Mouse (Mus musculus): ENCODE results near the gene Cdk17. TPM values are rescaled to one million over a fixed set of nuclear protein-coding genes. Genes with fewer than 3 reads are reported as not detected.

Cdk17 gene
- polyA plus RNA-seq, 1 experiment from 2014 or later, result 24.8 TPM

DNA sequence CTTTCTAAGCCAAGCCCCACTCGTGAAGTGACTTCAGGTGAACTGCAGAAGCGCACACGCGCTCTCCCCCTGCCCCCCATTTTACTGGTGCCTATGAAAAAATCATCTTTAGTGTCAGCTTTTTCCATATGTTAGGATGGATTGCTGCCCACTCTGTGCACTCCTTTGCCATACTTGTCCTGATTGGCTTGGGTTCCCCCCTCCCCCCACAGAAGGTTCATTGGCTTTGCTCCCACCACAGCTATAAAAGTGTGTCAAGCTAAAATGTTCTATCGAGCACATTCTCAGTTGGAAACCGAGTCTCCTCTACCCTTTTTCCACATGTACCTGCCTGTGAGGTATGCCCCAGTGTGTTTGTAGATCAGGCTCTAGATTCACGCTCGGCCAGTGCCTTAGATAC lies 90.8 kb downstream of the Cdk17 start:
- 83% methylated on average over 8 of the region's 8 CpGs for WGBS

DNA sequence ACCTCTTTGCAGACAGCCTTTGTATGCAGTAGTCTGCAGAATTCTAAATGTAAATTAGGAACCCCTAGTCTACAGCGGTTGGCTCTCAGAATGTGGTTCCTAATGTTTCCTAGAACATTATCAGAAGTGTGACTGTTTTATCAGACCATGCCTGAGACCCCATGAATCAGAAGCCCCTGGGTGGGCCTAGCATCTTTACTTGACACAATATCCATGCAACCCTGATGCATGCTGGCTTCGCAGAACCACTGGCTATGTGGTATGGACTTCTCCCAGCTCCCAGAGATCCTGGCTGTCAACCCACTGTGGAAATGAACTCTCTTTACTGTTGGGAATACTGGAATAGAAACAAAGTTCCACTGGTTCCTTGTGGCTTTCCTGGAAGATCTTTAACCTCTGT lies 92.0 kb downstream of the Cdk17 start:
- H3K4me2 ChIP-seq (replicated peaks; ENCODE audit: low read depth, low read length), result no peak overlapping the region
- no peaks in the 10 kb centered on the region for H3K9me3 ChIP-seq (ENCODE audit: control insufficient read depth, low read length)
- no peaks in the 10 kb centered on the region for H3K27me3 ChIP-seq (ENCODE audit: control insufficient read depth, insufficient read depth, low read length)
- H3K4me1 ChIP-seq (ENCODE audit: control insufficient read depth, insufficient read depth, low read length), result peaks cover 6% of the 10 kb centered on the region; the same call in 1 of the 2 replicates
- H3K36me3 ChIP-seq (ENCODE audit: control insufficient read depth, insufficient read depth, low read length), result peaks cover 33% of the 10 kb centered on the region
- no peak overlapping the region for H3K4me3 ChIP-seq (ENCODE audit: low read length)
- 94% methylated on average over 2 of the region's 2 CpGs for WGBS
- no peak overlapping the region for H3K9ac ChIP-seq (ENCODE audit: low read depth, low read length)
- H3K27ac ChIP-seq (ENCODE audit: low read depth, low read length), result no peak overlapping the region
- ATAC-seq (ENCODE audit: low FRiP score, low TSS enrichment), result no peak

More for the DNA sequence above, 90.8 kb downstream of the Cdk17 start:
- Histone ChIP-seq H3K4me2 (replicated peaks; ENCODE audit: low read depth, low read length) (no peak overlapping the region), H3K27ac (ENCODE audit: low read depth, low read length) (no peak overlapping the region), H3K4me3 (ENCODE audit: low read length) (no peak overlapping the region), H3K4me1 (ENCODE audit: control insufficient read depth, insufficient read depth, low read length) (peaks cover 10% of the 10 kb centered on the region; the same call in 1 of the 2 replicates), H3K9me3 (ENCODE audit: control insufficient read depth, low read length) (no peaks in the 10 kb centered on the region), H3K9ac (ENCODE audit: low read depth, low read length) (no peak overlapping the region), H3K36me3 (ENCODE audit: control insufficient read depth, insufficient read depth, low read length) (peaks cover 38% of the 10 kb centered on the region), H3K27me3 (ENCODE audit: control insufficient read depth, insufficient read depth, low read length) (no peaks in the 10 kb centered on the region)
- no peak for ATAC-seq (ENCODE audit: low FRiP score, low TSS enrichment)

DNA sequence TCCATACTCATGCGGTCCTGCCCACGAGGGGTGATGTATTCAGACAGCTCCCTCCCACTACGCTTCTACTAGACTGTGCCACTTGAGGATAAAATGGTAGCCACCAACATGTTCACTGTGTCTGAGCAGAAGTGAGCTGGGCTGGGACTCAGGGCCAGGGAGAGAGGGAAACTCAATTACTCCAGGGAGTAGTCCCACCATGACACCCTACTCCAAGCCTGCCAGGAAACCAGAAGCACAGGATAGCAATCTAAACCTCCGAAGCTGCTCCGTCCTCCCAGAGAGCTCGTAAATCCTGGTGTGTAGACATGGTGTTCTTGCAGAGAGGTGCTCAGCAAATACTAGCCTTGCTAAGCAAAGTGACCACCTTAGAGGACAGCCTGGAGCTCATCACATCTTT lies 92.5 kb downstream of the Cdk17 start:
- H3K4me2 ChIP-seq (replicated peaks; ENCODE audit: low read depth, low read length), result no peak overlapping the region
- no peaks in the 10 kb centered on the region for H3K9me3 ChIP-seq (ENCODE audit: control insufficient read depth, low read length)
- no peak overlapping the region for H3K4me3 ChIP-seq (ENCODE audit: low read length)
- H3K36me3 ChIP-seq (ENCODE audit: control insufficient read depth, insufficient read depth, low read length), result peaks cover 33% of the 10 kb centered on the region
- 59% methylated on average over 6 of the region's 6 CpGs for WGBS
- no peak overlapping the region for H3K27ac ChIP-seq (ENCODE audit: low read depth, low read length)
- H3K27me3 ChIP-seq (ENCODE audit: control insufficient read depth, insufficient read depth, low read length), result no peaks in the 10 kb centered on the region
- H3K9ac ChIP-seq (ENCODE audit: low read depth, low read length), result no peak overlapping the region
- 0 out of 2 replicates have a peak, but pooled peaks cover 2% of the 10 kb centered on the region for H3K4me1 ChIP-seq (ENCODE audit: control insufficient read depth, insufficient read depth, low read length)
- ATAC-seq (ENCODE audit: low FRiP score, low TSS enrichment), result no peak

DNA sequence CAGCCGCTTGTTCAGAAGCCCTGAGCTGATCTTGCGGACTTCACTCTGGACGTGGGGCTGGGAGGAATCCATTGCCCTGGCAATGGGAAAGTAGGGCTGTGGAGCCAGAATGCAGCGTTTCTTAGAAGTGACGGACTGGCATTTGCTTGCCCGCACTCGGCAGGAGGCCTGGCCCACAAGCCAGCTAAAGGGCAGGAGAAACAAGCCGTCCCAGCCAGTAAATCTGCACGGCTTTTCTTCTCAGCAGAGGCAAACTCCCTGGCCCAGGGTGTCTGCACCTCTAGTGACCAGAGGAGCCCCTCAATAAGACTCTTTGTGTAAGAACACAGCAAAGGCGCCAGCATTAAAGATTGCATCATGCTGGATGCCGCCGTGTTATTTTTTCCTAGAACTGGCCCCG lies 94.6 kb downstream of the Cdk17 start:
- WGBS, result 62% methylated on average over 13 of the region's 13 CpGs
- H3K27me3 ChIP-seq (ENCODE audit: control insufficient read depth, insufficient read depth, low read length), result no peaks in the 10 kb centered on the region
- no peak overlapping the region; the same call in 1 of the 2 replicates for H3K9ac ChIP-seq (ENCODE audit: low read depth, low read length)
- ATAC-seq (ENCODE audit: low FRiP score, low TSS enrichment), result no peak
- peaks cover 28% of the 10 kb centered on the region for H3K36me3 ChIP-seq (ENCODE audit: control insufficient read depth, insufficient read depth, low read length)
- no peak overlapping the region for H3K27ac ChIP-seq (ENCODE audit: low read depth, low read length)
- H3K4me2 ChIP-seq (replicated peaks; ENCODE audit: low read depth, low read length), result no peak overlapping the region
- 0 out of 2 replicates have a peak, but pooled peaks cover 2% of the 10 kb centered on the region for H3K4me1 ChIP-seq (ENCODE audit: control insufficient read depth, insufficient read depth, low read length)
- no peak overlapping the region for H3K4me3 ChIP-seq (ENCODE audit: low read length)
- H3K9me3 ChIP-seq (ENCODE audit: control insufficient read depth, low read length), result no peaks in the 10 kb centered on the region

DNA sequence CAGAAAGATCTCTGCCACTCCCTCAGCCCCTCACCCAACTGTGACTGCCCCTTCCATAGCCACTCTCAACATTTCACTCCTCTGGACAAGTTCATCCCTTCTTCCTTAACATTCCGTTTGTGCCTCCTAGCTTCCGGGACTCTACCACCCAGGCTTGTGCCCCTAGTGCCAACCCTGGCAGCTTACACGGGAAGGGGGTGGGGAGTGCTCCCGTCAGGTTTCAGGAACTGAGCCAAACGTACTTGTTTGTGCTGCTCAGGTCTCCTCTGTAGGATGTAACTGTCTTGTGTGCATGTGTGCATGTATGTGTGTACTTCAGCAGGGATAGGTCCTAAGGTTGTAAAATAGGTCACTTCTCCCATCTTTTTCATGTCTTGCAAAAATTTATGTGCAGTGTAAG lies 99.2 kb downstream of the Cdk17 start:
- H3K36me3 ChIP-seq (ENCODE audit: control insufficient read depth, insufficient read depth, low read length), result peaks cover 22% of the 10 kb centered on the region
- H3K4me2 ChIP-seq (replicated peaks; ENCODE audit: low read depth, low read length), result no peak overlapping the region
- no peak overlapping the region for H3K27ac ChIP-seq (ENCODE audit: low read depth, low read length)
- no peak overlapping the region for H3K9ac ChIP-seq (ENCODE audit: low read depth, low read length)
- no peaks in the 10 kb centered on the region for H3K9me3 ChIP-seq (ENCODE audit: control insufficient read depth, low read length)
- H3K4me1 ChIP-seq (ENCODE audit: control insufficient read depth, insufficient read depth, low read length), result peaks cover 20% of the 10 kb centered on the region
- ATAC-seq (ENCODE audit: low FRiP score, low TSS enrichment), result no peak
- no peaks in the 10 kb centered on the region for H3K27me3 ChIP-seq (ENCODE audit: control insufficient read depth, insufficient read depth, low read length)
- 60% methylated on average over 5 of the region's 5 CpGs for WGBS
- H3K4me3 ChIP-seq (ENCODE audit: low read length), result no peak overlapping the region

DNA sequence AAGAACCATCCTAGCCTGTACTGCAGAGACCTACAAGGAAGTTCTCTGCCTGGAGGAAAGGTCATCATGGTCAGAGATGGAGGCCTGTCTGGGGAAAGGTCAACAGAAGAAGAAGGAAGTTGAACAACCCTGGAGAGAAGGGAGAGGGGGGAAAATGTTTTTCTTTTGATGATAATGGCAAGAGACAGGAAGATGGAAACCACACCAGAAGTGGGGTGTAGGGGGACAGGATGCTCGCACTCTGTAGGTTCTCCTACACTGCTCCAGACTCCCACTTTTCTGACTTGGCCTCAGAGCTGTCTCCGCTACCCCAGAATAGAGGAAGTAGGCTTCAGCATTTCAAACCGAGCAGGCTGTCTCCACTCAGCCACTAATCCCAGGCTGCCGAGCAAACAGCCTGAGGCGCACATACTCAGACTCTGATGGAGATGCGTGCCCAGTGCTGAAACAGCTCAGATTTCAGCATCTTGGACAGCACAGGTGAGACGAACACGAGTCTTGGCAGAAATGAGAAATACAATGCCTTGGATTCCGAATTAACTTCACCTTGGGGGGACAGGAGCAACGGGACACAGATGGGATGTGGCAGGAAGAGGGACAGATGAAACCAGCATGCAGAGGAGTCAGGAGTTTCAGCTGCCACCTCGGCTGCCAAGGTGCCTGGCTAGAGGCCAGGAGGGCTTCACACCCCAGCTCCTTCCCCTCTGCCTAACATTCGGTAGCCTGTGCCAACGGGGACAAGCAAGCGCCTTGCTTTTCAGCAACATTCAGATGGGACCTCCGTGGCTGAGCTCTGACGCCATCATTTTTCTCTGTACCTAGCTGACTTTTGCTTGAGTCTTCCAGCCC lies 100.7 kb downstream of the Cdk17 start:
- H3K4me2 ChIP-seq (replicated peaks; ENCODE audit: low read depth, low read length), result peak overlapping the region; percentile 27
- H3K4me1 ChIP-seq (ENCODE audit: control insufficient read depth, insufficient read depth, low read length), result peaks cover 20% of the 10 kb centered on the region
- peak overlapping the region; percentile 42 for H3K27ac ChIP-seq (ENCODE audit: low read depth, low read length)
- no peak overlapping the region; the same call in 1 of the 2 replicates for H3K9ac ChIP-seq (ENCODE audit: low read depth, low read length)
- no peaks in the 10 kb centered on the region for H3K27me3 ChIP-seq (ENCODE audit: control insufficient read depth, insufficient read depth, low read length)
- H3K36me3 ChIP-seq (ENCODE audit: control insufficient read depth, insufficient read depth, low read length), result peaks cover 34% of the 10 kb centered on the region
- H3K4me3 ChIP-seq (ENCODE audit: low read length), result no peak overlapping the region
- H3K9me3 ChIP-seq (ENCODE audit: control insufficient read depth, low read length), result no peaks in the 10 kb centered on the region
- ATAC-seq (ENCODE audit: low FRiP score, low TSS enrichment), result peak; percentile 33
- WGBS, result 24% methylated on average over 16 of the region's 16 CpGs

GRCm38 (mm10) chr10:93261981-93262499 lies 101.4 kb downstream of the Cdk17 start:
- H3K9ac ChIP-seq (ENCODE audit: low read depth, low read length), result no peak overlapping the region
- H3K9me3 ChIP-seq (ENCODE audit: control insufficient read depth, low read length), result no peaks in the 10 kb centered on the region
- no peak overlapping the region for H3K4me3 ChIP-seq (ENCODE audit: low read length)
- peaks cover 40% of the 10 kb centered on the region for H3K36me3 ChIP-seq (ENCODE audit: control insufficient read depth, insufficient read depth, low read length)
- peak overlapping the region; percentile 27 for H3K4me2 ChIP-seq (replicated peaks; ENCODE audit: low read depth, low read length)
- H3K27me3 ChIP-seq (ENCODE audit: control insufficient read depth, insufficient read depth, low read length), result no peaks in the 10 kb centered on the region
- peak overlapping the region; percentile 42 for H3K27ac ChIP-seq (ENCODE audit: low read depth, low read length)
- WGBS, result 15% methylated on average over 15 of the region's 15 CpGs
- ATAC-seq (ENCODE audit: low FRiP score, low TSS enrichment), result peak; percentile 87
- H3K4me1 ChIP-seq (ENCODE audit: control insufficient read depth, insufficient read depth, low read length), result peaks cover 20% of the 10 kb centered on the region

DNA sequence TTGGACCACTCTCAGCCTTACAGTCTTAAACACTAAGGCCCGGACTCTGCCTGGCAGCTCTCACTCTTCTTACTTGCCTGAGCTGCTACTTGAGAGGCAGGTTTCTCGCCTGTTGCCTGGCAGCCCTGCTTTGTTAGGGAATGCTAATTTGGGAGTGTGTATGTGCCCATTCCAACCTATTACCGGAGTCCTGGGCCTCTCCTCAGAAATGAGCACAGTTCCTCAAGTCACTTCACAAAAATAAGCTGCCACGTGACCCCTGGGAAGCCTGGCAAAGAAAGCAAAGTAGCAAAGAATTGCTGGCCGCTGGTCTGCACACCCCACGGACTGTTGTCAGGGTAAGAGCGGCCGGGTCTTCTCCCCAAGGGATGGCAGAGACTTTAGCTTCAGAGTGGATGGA lies 102.8 kb downstream of the Cdk17 start:
- ATAC-seq (ENCODE audit: low FRiP score, low TSS enrichment), result no peak
- Histone ChIP-seq H3K9me3 (ENCODE audit: control insufficient read depth, low read length) (no peaks in the 10 kb centered on the region), H3K4me1 (ENCODE audit: control insufficient read depth, insufficient read depth, low read length) (peaks cover 20% of the 10 kb centered on the region), H3K27me3 (ENCODE audit: control insufficient read depth, insufficient read depth, low read length) (no peaks in the 10 kb centered on the region), H3K9ac (ENCODE audit: low read depth, low read length) (no peak overlapping the region), H3K36me3 (ENCODE audit: control insufficient read depth, insufficient read depth, low read length) (peaks cover 40% of the 10 kb centered on the region), H3K27ac (ENCODE audit: low read depth, low read length) (0 out of 2 replicates have a peak overlapping the region, but pooled peaks have one; percentile 4), H3K4me2 (replicated peaks; ENCODE audit: low read depth, low read length) (no peak overlapping the region), H3K4me3 (ENCODE audit: low read length) (no peak overlapping the region)
- WGBS, result 76% methylated on average over 8 of the region's 8 CpGs

GRCm38 (mm10) chr10:93264001-93264400 lies 103.3 kb downstream of the Cdk17 start:
- no peak overlapping the region for H3K4me3 ChIP-seq (ENCODE audit: low read length)
- H3K9me3 ChIP-seq (ENCODE audit: control insufficient read depth, low read length), result no peaks in the 10 kb centered on the region
- no peak overlapping the region for H3K4me2 ChIP-seq (replicated peaks; ENCODE audit: low read depth, low read length)
- no peak for ATAC-seq (ENCODE audit: low FRiP score, low TSS enrichment)
- no peak overlapping the region for H3K9ac ChIP-seq (ENCODE audit: low read depth, low read length)
- H3K27me3 ChIP-seq (ENCODE audit: control insufficient read depth, insufficient read depth, low read length), result no peaks in the 10 kb centered on the region
- H3K4me1 ChIP-seq (ENCODE audit: control insufficient read depth, insufficient read depth, low read length), result peaks cover 20% of the 10 kb centered on the region
- H3K36me3 ChIP-seq (ENCODE audit: control insufficient read depth, insufficient read depth, low read length), result peaks cover 40% of the 10 kb centered on the region
- H3K27ac ChIP-seq (ENCODE audit: low read depth, low read length), result no peak overlapping the region
- 78% methylated on average over 5 of the region's 5 CpGs for WGBS

All from kidney, embryonic 14.5 days (tissue).